Mouse (Mus musculus): ENCODE results near the gene Klra3. TPM values are rescaled to one million over a fixed set of nuclear protein-coding genes. Genes with fewer than 3 reads are reported as not detected.

Klra3 gene
- 0.60 TPM for polyA plus RNA-seq (2014; fragmentation: Illumina TruSeq; extraction: RNeasy Lipid Tissue Mini Kit (QIAGEN cat#74804); ENCODE audit: low read depth, low replicate concordance)

DNA sequence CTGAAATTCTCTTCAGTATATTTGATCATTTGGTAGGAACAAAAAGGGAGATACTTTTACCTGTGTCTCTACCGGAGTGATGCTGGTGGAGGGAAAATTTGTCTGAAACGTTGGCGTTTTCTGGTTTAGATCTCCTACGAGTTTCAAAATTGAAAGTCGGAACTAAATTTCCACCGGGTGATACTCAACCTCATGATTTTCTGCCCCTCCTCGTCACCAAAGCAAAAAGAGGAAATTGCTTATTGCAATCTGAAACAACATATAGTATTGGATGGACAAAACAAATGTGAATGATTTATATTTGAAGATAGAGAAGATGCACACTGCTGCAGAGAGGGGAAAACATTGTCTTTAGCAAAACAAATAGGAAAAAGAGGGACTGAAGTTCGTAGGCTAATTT lies at the start of gene Klra3:
TSS of gene Klra3 (minus strand) at position 164 of the 400 bp plus-strand sequence.

DNA sequence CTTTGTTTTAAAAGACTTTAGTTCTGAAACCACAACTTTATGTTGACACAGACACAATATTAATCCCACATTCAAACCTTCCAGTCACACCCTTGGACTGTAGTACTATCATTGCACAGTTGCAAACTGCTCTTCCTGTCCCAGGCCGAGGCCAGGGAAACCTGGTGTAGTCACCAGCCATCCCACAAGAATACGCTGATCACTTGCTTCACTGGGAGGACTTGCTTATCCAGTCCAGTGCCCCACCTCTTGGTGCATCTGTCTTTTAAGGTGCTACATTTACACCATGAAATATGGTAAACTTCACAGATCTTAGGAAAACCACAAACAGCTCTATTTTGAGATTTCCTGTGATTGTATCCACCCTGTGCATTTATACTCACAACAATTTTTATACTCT lies 49.4 kb upstream of the Klra3 start, which contains the start of gene Klra1:
TSS of gene Klra1 (minus strand) at position 125 of the 400 bp plus-strand sequence.

DNA sequence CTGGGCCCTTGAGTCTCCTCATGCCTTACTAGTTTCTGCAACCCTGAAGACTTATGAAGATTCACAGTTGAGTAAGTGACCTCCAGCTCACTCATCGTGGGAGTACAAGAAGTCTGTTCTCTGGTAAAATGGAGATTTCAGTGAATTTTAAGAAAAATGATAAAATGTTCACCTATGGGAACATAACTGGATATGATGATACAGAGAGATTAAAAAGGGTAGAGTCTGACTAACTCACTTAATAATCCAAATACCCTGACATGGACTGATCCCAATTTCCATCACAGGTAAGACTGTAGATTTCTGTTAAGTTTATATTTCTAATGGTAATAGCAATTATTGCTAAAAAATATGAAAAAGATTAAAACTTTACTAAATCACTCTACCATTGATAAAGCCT lies 55.5 kb downstream of the Klra3 start, which contains the start of gene Klra10:
TSS of gene Klra10 (minus strand) at position 101 of the 400 bp plus-strand sequence.

Other genes starting within 250 kb of the Klra3 start
- gene Klra8, start 207.7 kb downstream of the Klra3 start, polyA plus RNA-seq (2014; fragmentation: Illumina TruSeq; extraction: RNeasy Lipid Tissue Mini Kit (QIAGEN cat#74804); ENCODE audit: low read depth, low replicate concordance), result 0.38 TPM
- 0.69 TPM for gene Klra9, start 144.5 kb downstream of the Klra3 start, polyA plus RNA-seq (2014; fragmentation: Illumina TruSeq; extraction: RNeasy Lipid Tissue Mini Kit (QIAGEN cat#74804); ENCODE audit: low read depth, low replicate concordance)
- 2.5 TPM for gene Klra7, start 104.3 kb downstream of the Klra3 start, polyA plus RNA-seq (2014; fragmentation: Illumina TruSeq; extraction: RNeasy Lipid Tissue Mini Kit (QIAGEN cat#74804); ENCODE audit: low read depth, low replicate concordance)
- gene Klra10, start 55.6 kb downstream of the Klra3 start, polyA plus RNA-seq (2014; fragmentation: Illumina TruSeq; extraction: RNeasy Lipid Tissue Mini Kit (QIAGEN cat#74804); ENCODE audit: low read depth, low replicate concordance), result not detected
- 0.69 TPM for gene Klra1, start 49.3 kb upstream of the Klra3 start, polyA plus RNA-seq (2014; fragmentation: Illumina TruSeq; extraction: RNeasy Lipid Tissue Mini Kit (QIAGEN cat#74804); ENCODE audit: low read depth, low replicate concordance)